Mouse (Mus musculus) hindbrain, embryonic 10.5 days (tissue): ENCODE data around the gene Pi4k2b. TPM values are rescaled to one million over a fixed set of nuclear protein-coding genes. Genes with fewer than 3 reads are reported as not detected.
"Not testable (repeated sequence)": the region's sequence is repeated elsewhere in the genome, so short reads cannot be mapped to it uniquely, and the experiment has no call there.

Experiments
- DNase-seq: peaks from one replicate; pipeline ENCODE4 v3.0.0-alpha.2; 2017; ENCODE audit warnings: low spot score
- H3K27ac ChIP-seq: fragments of 300-500 bp; sonication (generic); 2 replicates; pipeline ENCODE4 v1.5.1; 2016; ENCODE audit warnings: mild to moderate bottlenecking, moderate library complexity
- H3K27me3 ChIP-seq: fragments of 300-500 bp; sonication (generic); 2 replicates; pipeline ENCODE4 v1.6.1; 2016; ENCODE audit warnings: mild to moderate bottlenecking; ENCODE audit not compliant: poor library complexity, insufficient read depth, severe bottlenecking
- H3K36me3 ChIP-seq: fragments of 300-500 bp; sonication (generic); 2 replicates; pipeline ENCODE4 v1.6.1; 2016; ENCODE audit warnings: mild to moderate bottlenecking, moderate library complexity
- H3K4me1 ChIP-seq: fragments of 300-500 bp; sonication (generic); replicated peaks from 2 replicates; pipeline ENCODE4 v1.6.1; 2016; ENCODE audit warnings: mild to moderate bottlenecking
- H3K4me3 ChIP-seq: fragments of 300-500 bp; sonication (generic); 2 replicates; pipeline ENCODE4 v1.5.1; 2016; ENCODE audit warnings: mild to moderate bottlenecking, moderate library complexity
- H3K9me3 ChIP-seq: fragments of 300-500 bp; sonication (generic); 2 replicates; pipeline ENCODE4 v1.6.1; 2016; ENCODE audit warnings: mild to moderate bottlenecking, moderate library complexity
- WGBS: fragments of 180-500 bp; shearing (Covaris S2); methylation state at CpG from one replicate; pipeline ENCODE4 v1.1.7; 2016; 5-methylcytosine and 5-hydroxymethylcytosine counted together
- polyA plus RNA-seq: library from polyadenylated mRNA; unstranded; fragments of >200 nt; fragmentation: Nextera tagmentation; extraction: Ambion mirVana; gene quantifications from 2 replicates; pipeline ENCODE4 v1.2.1, GENCODE M21; 2016

Pi4k2b gene
- polyA plus RNA-seq: 15.7 and 16.5 TPM in 2 replicates

DNA sequence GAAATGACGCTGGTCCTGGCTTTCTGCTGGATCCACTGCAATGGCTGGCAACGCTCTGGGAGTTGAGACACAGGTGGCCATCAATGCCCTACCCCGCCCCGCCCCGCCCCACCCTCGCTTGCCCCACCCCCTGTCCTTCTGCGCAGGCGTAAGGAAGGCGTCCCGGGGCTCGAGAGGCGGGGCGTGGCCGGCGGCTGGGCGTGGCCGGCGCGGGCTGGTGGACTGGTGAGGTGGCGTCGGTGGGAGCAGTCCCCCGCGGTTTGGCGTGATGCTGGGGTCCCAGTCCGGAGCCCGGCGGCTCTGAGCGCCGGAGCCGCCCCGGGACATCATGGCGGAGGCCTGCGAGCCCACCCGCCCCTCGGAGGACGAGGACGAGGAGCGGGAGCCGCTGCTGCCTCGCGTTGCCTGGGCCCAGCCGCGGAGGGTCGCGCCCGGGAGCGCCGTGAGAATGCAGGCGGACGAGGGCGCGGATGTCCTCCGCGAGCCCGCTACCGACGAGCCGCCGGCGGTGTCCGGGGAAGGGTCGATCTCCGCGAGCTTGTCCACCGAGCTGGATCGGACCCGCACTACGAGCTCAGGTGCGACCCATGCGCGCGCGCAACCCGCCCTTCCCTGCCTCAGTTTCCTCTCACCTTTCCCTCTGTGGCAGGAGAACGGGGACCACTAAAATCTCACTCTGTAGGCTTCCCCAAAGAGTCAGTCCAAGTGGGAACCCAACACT lies at the start of gene Pi4k2b:
Gene Pi4k2b (plus strand): TSS at position 184 of the 721 bp plus-strand sequence.
- Histone ChIP-seq H3K9me3 (no peaks in the 10 kb centered on the region), H3K27me3 (no peaks in the 10 kb centered on the region), H3K36me3 (no peaks in the 10 kb centered on the region), H3K27ac (peak within 1 kb of the TSS; percentile 93), H3K4me1 (peaks cover 12% of the 10 kb centered on the region), H3K4me3 (peak within 1 kb of the TSS; percentile 82)
- DNase-seq: peak; percentile 89
- under 1% methylated on average over 74 of the region's 75 CpGs for WGBS

DNA sequence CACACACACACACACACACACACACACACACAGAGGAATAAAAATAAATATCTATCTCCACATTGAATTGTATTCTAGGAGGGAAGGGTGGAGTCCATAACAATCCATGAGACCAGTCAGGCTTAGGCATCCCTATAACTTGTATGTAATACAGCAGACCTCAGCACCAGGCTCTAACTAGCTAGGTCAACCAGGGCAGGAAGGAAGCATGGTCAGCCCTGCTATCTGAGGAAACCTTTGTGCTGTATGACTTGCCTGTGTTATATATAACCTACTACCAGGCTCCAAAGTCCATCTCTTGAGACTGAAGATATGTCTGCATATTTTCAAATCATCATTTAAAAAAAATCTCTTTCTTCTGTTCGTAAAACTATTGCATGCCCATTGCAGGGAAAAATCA lies 44.1 kb upstream of the Pi4k2b start:
- Histone ChIP-seq H3K9me3 (no peaks in the 10 kb centered on the region), H3K36me3 (no peaks in the 10 kb centered on the region), H3K27me3 (no peaks in the 10 kb centered on the region), H3K27ac (no peak overlapping the region), H3K4me3 (no peak overlapping the region), H3K4me1 (no peaks in the 10 kb centered on the region)
- DNase-seq: no peak
- 93% methylated on average over 1 of the region's 1 CpGs for WGBS

DNA sequence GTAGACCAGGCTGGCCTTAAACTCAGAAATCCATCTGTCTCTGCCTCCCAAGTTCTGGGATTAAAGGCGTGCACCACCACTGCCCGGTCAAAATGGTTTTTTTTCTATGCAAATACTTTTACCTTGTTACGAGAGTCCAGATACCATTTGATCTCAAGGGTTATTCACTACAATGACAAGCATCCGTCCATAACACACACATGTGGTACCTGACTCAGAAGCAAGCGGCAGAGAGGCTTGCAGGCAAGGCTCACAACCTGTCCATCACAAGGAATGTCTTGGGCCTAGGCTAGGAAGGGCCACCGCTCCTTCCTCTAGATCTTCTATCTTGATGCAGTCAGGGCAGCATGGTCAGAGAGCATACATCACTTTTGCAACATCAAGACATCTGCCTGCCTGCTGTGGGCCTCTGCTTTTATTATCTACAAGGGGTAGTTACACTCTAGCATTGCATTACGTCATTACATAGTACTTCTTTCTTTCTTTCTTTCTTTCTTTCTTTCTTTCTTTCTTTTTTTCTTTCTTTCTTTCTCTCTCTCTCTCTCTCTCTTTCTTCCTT lies 43.4 kb upstream of the Pi4k2b start:
- H3K27ac ChIP-seq, H3K36me3 ChIP-seq, H3K4me3 ChIP-seq, H3K4me1 ChIP-seq, H3K27me3 ChIP-seq, H3K9me3 ChIP-seq, DNase-seq: not testable (repeated sequence)
- 90% methylated on average over 7 of the region's 7 CpGs for WGBS

DNA sequence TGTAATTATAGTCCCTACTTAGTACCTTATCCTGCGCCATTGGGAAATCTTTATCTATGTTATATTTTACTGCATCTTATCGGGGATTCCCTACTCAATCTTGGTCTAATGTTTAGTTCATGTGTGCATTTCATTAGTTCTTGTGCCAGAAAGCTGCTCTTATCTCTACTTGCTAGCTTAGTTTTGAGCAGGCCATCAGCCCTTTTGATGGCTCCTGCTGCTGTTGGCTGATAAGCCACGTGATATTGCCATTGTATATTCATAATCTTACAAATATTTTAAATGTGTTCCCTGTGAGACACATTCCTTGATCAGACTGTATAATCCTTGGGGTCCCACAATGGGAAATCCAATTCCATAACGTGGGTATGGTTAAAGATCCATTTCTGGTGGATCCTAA lies 36.8 kb upstream of the Pi4k2b start:
- H3K36me3 ChIP-seq: no peaks in the 10 kb centered on the region
- no peaks in the 10 kb centered on the region for H3K9me3 ChIP-seq
- no peak overlapping the region for H3K4me3 ChIP-seq
- no peaks in the 10 kb centered on the region for H3K27me3 ChIP-seq
- no peaks in the 10 kb centered on the region for H3K4me1 ChIP-seq
- DNase-seq: no peak
- 80% methylated on average over 4 of the region's 4 CpGs for WGBS
- H3K27ac ChIP-seq: no peak overlapping the region

DNA sequence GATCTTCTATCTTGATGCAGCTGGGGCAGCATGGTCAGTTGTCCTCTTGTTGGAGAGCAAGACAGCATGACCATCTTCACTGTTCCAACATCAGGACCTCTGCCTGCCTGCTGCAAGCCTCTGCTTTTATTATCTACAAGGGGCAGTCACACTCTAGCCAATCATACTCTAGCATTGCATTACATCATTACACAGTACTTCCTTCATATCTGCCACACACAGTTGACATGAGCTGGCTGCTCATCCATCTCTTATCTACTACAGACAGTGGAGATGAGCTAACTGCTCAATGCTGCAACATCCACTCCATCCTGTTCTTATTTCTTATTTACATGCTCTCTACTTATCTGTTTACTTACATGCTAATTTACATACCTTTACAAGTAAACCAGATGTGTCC lies 28.7 kb upstream of the Pi4k2b start:
- DNase-seq: no peak
- H3K36me3 ChIP-seq: no peaks in the 10 kb centered on the region
- H3K4me1 ChIP-seq: no peaks in the 10 kb centered on the region
- no peak overlapping the region for H3K27ac ChIP-seq
- H3K9me3 ChIP-seq: no peaks in the 10 kb centered on the region
- H3K4me3 ChIP-seq: no peak overlapping the region
- H3K27me3 ChIP-seq: no peaks in the 10 kb centered on the region

DNA sequence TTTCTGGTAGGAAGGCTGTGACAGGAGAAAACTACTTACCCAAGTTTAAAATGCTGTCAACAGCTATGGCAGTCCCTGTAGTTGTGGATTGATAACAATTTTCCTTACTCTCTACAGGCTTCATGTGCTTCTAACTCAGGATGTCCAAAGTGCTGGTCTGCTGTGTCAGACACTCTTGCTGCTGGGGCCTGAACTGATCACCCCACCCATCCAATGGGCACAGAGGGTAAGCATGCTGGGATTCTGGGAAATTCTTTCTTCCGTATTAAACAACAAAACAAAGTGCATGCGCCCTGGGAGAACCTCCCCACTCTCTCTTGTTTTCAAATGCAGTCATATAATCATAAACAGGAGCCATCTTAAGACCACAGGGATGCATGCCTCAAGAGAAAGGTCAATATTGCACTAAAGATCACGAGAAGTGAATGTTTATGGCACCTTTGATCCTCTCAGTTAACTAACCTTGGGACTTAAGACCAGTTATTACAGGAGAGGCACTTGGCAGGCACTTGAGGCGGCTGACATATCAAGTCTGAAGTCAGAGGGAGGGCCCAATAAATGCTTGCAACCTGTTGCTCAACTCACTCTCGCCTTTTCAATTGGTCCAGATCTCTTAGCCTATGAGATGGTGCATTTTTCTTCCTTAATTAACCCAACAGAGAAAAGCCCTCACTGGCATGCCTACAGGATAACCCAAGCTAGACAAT lies 24.5 kb upstream of the Pi4k2b start:
- Histone ChIP-seq H3K27me3 (no peaks in the 10 kb centered on the region), H3K4me1 (no peaks in the 10 kb centered on the region), H3K4me3 (no peak overlapping the region), H3K9me3 (no peaks in the 10 kb centered on the region), H3K36me3 (no peaks in the 10 kb centered on the region), H3K27ac (no peak overlapping the region)
- WGBS: 82% methylated on average over 5 of the region's 5 CpGs
- DNase-seq: no peak

DNA sequence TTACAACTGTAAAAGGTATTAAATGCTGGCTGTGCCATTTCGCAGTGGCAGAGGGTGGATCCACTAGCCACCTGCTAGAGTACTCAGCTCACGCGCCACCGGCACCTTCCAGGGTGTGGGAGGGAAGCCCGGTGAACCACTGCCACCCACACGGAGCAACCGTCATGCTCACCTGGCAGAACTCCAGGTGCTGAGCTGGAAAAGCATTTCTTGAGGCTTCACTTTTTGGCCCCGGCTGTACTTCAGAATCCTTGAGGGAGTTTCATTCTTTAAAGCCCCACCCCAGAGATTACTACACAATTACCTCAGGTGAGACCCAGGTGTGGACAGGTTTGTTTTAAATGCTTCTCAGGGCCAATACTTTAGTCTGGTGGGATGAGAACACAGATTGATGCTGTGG lies 20.4 kb upstream of the Pi4k2b start:
- no peaks in the 10 kb centered on the region for H3K27me3 ChIP-seq
- H3K27ac ChIP-seq: no peak overlapping the region
- no peak overlapping the region for H3K4me3 ChIP-seq
- H3K36me3 ChIP-seq: no peaks in the 10 kb centered on the region
- 91% methylated on average over 8 of the region's 8 CpGs for WGBS
- H3K4me1 ChIP-seq: no peaks in the 10 kb centered on the region
- H3K9me3 ChIP-seq: no peaks in the 10 kb centered on the region
- DNase-seq: no peak

DNA sequence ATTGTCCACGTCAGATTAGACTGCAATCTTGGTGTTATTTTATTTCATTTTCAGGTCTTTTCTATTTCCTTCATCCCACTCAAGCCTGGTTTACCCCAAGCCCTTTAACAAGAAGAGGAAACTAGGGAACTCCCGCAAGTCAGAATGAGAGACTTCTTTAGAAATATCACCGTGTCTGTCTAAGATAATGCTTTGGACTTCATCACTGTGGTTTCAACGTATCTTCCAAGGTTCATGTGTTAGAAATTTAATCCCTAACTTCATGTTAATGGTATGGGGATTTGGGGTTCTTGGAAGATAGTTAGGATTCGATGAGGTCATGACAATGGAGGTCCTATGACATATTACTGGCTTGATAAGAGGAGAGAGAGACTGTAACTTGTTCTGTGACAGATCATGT lies 13.6 kb upstream of the Pi4k2b start:
- 85% methylated on average over 5 of the region's 5 CpGs for WGBS

DNA sequence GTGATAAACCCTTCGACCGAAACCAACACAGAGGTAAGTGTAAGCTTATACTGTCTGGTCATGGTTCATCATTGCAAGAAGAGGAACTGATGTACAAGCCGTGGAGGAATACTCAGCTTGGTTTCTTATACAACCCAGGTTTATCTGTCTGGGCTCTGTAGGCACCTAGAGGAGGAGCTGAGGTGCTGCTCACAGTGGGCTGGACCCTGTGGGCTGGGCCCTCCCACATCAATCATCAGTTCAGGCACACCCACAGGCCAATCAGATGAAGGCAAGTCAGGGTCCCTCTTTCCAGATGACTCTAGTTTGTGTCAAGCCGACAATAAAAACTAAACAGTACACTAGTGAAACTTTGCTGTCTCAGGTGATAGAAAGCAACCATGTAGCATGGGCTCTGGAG lies 8.6 kb upstream of the Pi4k2b start:
- Histone ChIP-seq H3K4me3 (no peak overlapping the region), H3K9me3 (no peaks in the 10 kb centered on the region), H3K36me3 (no peaks in the 10 kb centered on the region), H3K4me1 (no peaks in the 10 kb centered on the region), H3K27ac (no peak overlapping the region), H3K27me3 (no peaks in the 10 kb centered on the region)
- DNase-seq: no peak
- 78% methylated on average over 4 of the region's 4 CpGs for whole genome bisulfite sequencing

More for the DNA sequence above, 13.6 kb upstream of the Pi4k2b start:
- no peak for DNase-seq
- Histone ChIP-seq H3K36me3 (no peaks in the 10 kb centered on the region), H3K27me3 (no peaks in the 10 kb centered on the region), H3K27ac (no peak overlapping the region), H3K4me3 (no peak overlapping the region), H3K4me1 (no peaks in the 10 kb centered on the region), H3K9me3 (no peaks in the 10 kb centered on the region)

DNA sequence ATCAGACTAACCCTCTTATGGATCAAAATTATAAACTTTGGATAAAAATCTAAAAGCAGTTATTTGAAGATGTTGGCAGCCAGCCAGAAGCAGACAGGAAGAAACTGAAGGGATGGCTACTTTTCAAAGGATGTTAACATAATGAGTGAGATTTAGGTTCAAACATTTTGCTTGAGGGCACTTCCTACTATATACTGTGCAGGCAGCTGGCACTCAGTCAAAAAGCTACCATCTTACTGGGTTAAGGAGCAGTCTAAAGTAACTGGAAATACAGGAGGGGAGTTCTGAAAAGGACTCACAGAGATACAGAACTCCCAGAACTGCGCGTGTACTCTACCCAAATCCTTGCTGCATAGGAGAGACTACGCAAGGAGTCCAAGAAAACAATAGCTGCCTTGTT lies 5.3 kb upstream of the Pi4k2b start:
- Histone ChIP-seq H3K36me3 (no peaks in the 10 kb centered on the region), H3K9me3 (no peaks in the 10 kb centered on the region), H3K4me1 (no peaks in the 10 kb centered on the region; the same call in 1 of the 2 replicates), H3K4me3 (no peak overlapping the region), H3K27me3 (no peaks in the 10 kb centered on the region), H3K27ac (no peak overlapping the region)
- 82% methylated on average over 3 of the region's 3 CpGs for WGBS
- no peak for DNase-seq

DNA sequence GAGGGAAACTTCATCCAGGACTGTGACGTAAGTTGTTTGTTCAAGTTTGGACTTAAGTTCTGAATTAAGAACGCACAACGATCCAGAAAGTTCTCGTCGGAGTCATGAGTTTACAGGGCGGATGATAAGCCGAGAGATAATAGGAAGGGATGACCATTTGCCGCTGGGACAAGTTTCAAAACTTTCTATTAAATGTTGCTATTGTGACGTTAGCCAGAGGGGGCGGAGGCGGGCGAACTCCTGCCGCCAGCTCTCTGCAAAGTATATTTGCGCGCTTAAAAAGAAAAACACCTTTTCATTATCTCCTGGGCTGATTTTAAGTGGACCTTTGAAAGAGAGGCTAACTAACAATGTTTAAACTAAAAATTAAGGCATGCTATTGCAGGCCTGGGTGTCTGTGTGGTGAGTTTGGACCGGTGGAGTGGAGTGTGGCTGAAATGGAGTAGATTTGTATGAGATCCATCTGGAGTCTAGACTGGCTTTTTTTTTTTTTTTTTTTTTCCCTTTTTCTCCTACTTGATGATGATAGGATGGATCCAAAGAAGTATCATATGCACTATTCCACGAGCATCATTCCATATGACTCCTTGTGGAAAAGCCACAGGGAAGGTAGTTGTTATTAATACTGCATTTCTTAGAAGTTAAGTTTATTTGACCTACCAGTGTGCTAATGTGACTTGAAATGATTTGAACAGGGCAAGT lies 889 bp downstream of the Pi4k2b start:
- WGBS: 4% methylated on average over 17 of the region's 17 CpGs
- no peaks in the 10 kb centered on the region for H3K27me3 ChIP-seq
- H3K27ac ChIP-seq: peak overlapping the region; percentile 93
- DNase-seq: peak; percentile 46
- H3K4me3 ChIP-seq: peak overlapping the region; percentile 82
- H3K4me1 ChIP-seq: peaks cover 12% of the 10 kb centered on the region
- no peaks in the 10 kb centered on the region for H3K36me3 ChIP-seq
- no peaks in the 10 kb centered on the region for H3K9me3 ChIP-seq

DNA sequence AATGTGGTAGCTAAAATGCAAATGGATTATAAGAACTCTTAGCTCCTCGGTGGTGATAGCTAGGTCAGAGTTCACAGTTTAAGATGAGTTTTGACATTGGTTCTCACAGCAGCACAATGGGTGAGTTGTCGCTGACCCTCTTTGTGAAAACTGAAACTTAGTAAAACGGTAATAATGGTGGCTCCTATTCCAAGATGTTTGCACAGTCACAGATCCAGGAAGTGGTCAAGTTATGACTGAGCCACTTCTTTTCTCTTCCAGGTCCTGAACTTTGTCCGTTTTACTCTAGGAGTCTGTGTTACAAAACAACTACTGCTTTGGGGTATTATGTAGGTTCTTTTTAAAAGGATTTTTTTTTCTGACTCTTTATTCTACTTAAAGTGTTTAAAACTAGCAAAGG lies 1.9 kb downstream of the Pi4k2b start:
- H3K27me3 ChIP-seq: no peaks in the 10 kb centered on the region
- H3K4me3 ChIP-seq: peak overlapping the region; percentile 82
- no peaks in the 10 kb centered on the region for H3K9me3 ChIP-seq
- no peak overlapping the region for H3K27ac ChIP-seq
- peaks cover 16% of the 10 kb centered on the region for H3K4me1 ChIP-seq
- no peaks in the 10 kb centered on the region for H3K36me3 ChIP-seq
- WGBS: 56% methylated on average over 4 of the region's 4 CpGs
- DNase-seq: no peak

DNA sequence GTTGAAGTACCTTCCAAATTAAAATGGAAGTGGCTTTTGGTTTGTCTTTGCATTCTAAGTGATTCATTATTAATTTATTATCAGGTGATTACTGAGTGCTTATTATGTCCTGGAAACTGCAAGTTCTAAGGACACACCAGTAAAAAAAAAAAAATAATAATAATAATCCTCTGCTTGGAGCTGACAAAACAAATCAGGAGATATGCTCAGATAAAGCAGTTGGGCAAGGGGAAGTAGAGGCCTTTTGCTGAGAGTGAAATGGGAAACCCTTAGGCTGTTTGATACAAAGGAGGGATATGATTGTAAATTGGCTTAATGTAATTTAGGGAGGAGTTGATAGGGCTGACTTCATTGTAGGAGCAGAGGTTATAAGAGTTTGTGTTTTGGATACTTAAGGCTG lies 5.5 kb downstream of the Pi4k2b start:
- DNase-seq: no peak
- Histone ChIP-seq H3K36me3 (no peaks in the 10 kb centered on the region), H3K27ac (no peak overlapping the region)

More for the DNA sequence above, 5.5 kb downstream of the Pi4k2b start:
- Histone ChIP-seq H3K4me1 (peaks cover 16% of the 10 kb centered on the region), H3K27me3 (no peaks in the 10 kb centered on the region), H3K4me3 (no peak overlapping the region), H3K9me3 (no peaks in the 10 kb centered on the region)
